In genomic region chr16:44735676-44736075, GRCm38 (mm10) we compare ENCODE assay signal across 16 mouse cellular contexts. TPM values are rescaled to one million over a fixed set of nuclear protein-coding genes. Genes with fewer than 3 reads are reported as not detected.
"Had no signal": no experiment of that assay in that cellular context is flagged by ENCODE, and none has a peak within 500 bp of the region (broad histone marks: within the 10 kb centered on the region; RNA-seq: fewer than 3 reads in every experiment).

No protein-coding gene starts in this region.

- H3K9ac ChIP-seq: kidney, embryonic 15.5 days; liver, embryonic 14.5 days; lung, embryonic 15.5 days; neural tube, embryonic 12.5 days; neural tube, embryonic 15.5 days had no signal

- H3K27ac ChIP-seq: kidney, embryonic 15.5 days; left cerebral cortex, adult 2 months; liver, embryonic 14.5 days; lung, embryonic 15.5 days; neural tube, embryonic 12.5 days; neural tube, embryonic 15.5 days had no signal

- H3K4me3 ChIP-seq: kidney, embryonic 15.5 days; left cerebral cortex, adult 2 months; lung, embryonic 15.5 days; neural tube, embryonic 12.5 days; neural tube, embryonic 15.5 days had no signal

- DNase-seq: kidney, adult 8-10 months; kidney, postnatal 10 days; kidney, postnatal 36 days; layer of hippocampus, postnatal 36 days; lung, postnatal 10 days; midbrain, embryonic 14.5 days; thymus, adult 18-20 months; thymus, postnatal 36 days had no signal

- H3K9me3 ChIP-seq: kidney, embryonic 15.5 days; lung, embryonic 15.5 days; neural tube, embryonic 12.5 days; neural tube, embryonic 15.5 days had no signal

- H3K27me3 ChIP-seq: kidney, embryonic 15.5 days; lung, embryonic 15.5 days; neural tube, embryonic 12.5 days; neural tube, embryonic 15.5 days had no signal

- H3K4me1 ChIP-seq: kidney, embryonic 15.5 days; lung, embryonic 15.5 days; neural tube, embryonic 12.5 days; neural tube, embryonic 15.5 days had no signal

- H3K4me2 ChIP-seq: kidney, embryonic 15.5 days; lung, embryonic 15.5 days; midbrain, embryonic 11.5 days; neural tube, embryonic 12.5 days; neural tube, embryonic 15.5 days had no signal

RNA-seq across cellular contexts. Expression of gene Cd200r1, which starts 29.9 kb away (rescaled TPM):
- polyA plus RNA-seq: testis, adult 2 months had no signal
